Mouse (Mus musculus) ES-E14 (cell line): ENCODE measurements around the gene Wee1.

ENCODE experiments used
- CHD2 ChIP-seq: IDR thresholded peaks from 2 replicates; pipeline ENCODE4 v1.6.1; 2014; ENCODE audit warnings: mild to moderate bottlenecking, low read depth, low read length, inconsistent platforms
- ZC3H11A ChIP-seq: IDR thresholded peaks from 2 replicates; pipeline ENCODE4 v1.6.1; 2012; ENCODE audit warnings: low read depth, mild to moderate bottlenecking, inconsistent platforms, low read length, borderline replicate concordance
- ZNF384 ChIP-seq: IDR thresholded peaks from 2 replicates; pipeline ENCODE4 v1.6.1; 2012; ENCODE audit warnings: low read depth, low read length, inconsistent platforms

DNA sequence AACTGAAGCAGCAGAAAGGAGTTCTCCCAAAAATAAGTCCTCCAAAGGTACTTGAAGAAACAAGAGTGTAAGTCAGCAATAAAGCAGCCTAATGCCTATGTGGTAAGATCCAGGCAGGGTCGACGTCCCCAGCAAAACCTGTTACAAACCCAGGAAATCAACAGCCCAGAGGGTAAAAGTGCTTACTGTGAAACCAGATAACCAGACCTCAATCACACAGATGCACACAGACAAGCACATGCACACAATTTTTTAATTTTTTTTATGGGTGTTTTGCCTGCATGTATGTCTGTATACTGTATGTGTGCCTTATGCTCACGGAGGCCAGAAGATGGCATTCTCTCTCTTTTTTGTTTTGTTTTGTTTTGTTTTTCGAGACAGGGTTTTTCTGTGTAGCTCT lies 25.5 kb upstream of the Wee1 start:
- TF ChIP-seq ZNF384, result no peak
- TF ChIP-seq ZC3H11A, result no peak
- no peak for TF ChIP-seq CHD2
